Comparison of ENCODE assay signal across 15 mouse cellular contexts in genomic region chr9:95694526-95694925, GRCm38 (mm10). TPM values are rescaled to one million over a fixed set of nuclear protein-coding genes. Genes with fewer than 3 reads are reported as not detected.
"Had no signal": no experiment of that assay in that cellular context is flagged by ENCODE, and none has a peak within 500 bp of the region (broad histone marks: within the 10 kb centered on the region; RNA-seq: fewer than 3 reads in every experiment).

No protein-coding gene starts in this region.

- H3K36me3 ChIP-seq: limb, embryonic 15.5 days; liver, embryonic 13.5 days; lung, embryonic 15.5 days; midbrain, embryonic 13.5 days; stomach, embryonic 15.5 days had no signal

- H3K4me2 ChIP-seq: liver, embryonic 13.5 days; lung, embryonic 15.5 days; midbrain, embryonic 13.5 days; stomach, embryonic 15.5 days had no signal

- H3K9me3 ChIP-seq: limb, embryonic 15.5 days; liver, embryonic 13.5 days; lung, embryonic 15.5 days; midbrain, embryonic 13.5 days; stomach, embryonic 15.5 days had no signal

- H3K9ac ChIP-seq: limb, embryonic 15.5 days; liver, embryonic 13.5 days; liver, postnatal 0 days; lung, embryonic 15.5 days; midbrain, embryonic 13.5 days; stomach, embryonic 15.5 days had no signal

- H3K4me1 ChIP-seq: liver, embryonic 13.5 days; lung, embryonic 15.5 days; stomach, embryonic 15.5 days had no signal

- H3K27me3 ChIP-seq: limb, embryonic 15.5 days; liver, embryonic 13.5 days; lung, embryonic 15.5 days; midbrain, embryonic 13.5 days; stomach, embryonic 15.5 days had no signal

- DNase-seq: kidney, postnatal 36 days; layer of hippocampus, adult 9-11 months; layer of hippocampus, postnatal 36 days; liver, embryonic 13.5 days; liver, postnatal 0 days; lung, postnatal 14 days; right cerebral cortex, postnatal 14 days; thymus, adult 2 months; thymus, postnatal 25 days had no signal

- H3K27ac ChIP-seq: kidney, postnatal 0 days; limb, embryonic 15.5 days; liver, embryonic 13.5 days; lung, embryonic 15.5 days; macrophage; midbrain, embryonic 13.5 days; stomach, embryonic 15.5 days had no signal

- ATAC-seq: liver, postnatal 0 days; midbrain, embryonic 13.5 days had no signal

- H3K4me3 ChIP-seq: liver, embryonic 13.5 days; lung, embryonic 15.5 days; midbrain, embryonic 13.5 days; stomach, embryonic 15.5 days had no signal

RNA-seq across cellular contexts. Expression of gene Trpc1, which starts 55.6 kb away (rescaled TPM):
- polyA plus RNA-seq: macrophage had no signal
